Mouse (Mus musculus): ENCODE results near the gene Glyat.

GRCm38 (mm10) chr19:12608336-12608735 is 24.8 kb upstream of the Glyat start:
- no peak for TF ChIP-seq CTCF (IDR thresholded peaks at IDR 0.05; ENCODE audit: low read depth)
- peak; percentile 76 for TF ChIP-seq EP300 (IDR thresholded peaks at IDR 0.05; ENCODE audit: low read depth)
